20 mouse cellular contexts compared by ENCODE assay signal in the genomic region with DNA sequence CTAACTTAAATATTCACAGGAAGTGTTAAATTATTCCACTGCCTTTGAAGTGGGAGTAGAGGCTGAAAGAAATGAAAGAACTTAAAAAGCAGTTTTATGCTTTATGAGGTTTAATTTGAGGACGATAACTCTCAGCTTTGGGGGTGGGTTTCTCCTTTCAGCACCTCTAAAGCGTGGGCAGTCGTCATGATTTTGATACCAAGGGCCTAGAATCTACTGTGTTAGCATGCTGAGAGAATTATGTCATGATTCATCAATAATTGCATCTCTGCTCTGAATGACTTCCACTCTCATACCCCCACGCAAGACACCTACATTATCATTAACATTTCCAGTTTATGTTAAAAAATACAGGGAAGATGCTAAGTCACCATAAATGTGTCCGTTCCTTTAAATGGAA. TPM values are rescaled to one million over a fixed set of nuclear protein-coding genes. Genes with fewer than 3 reads are reported as not detected.
A peak's percentile ranks its signal among the peaks of the same experiment; 100 is the strongest.
DNase-seq lines count a peak whose midpoint lies in the region; ATAC-seq and TF ChIP-seq lines count a peak whose summit lies in the region.
"Had no signal": no experiment of that assay in that cellular context is flagged by ENCODE, and none has a peak within 500 bp of the region (broad histone marks: within the 10 kb centered on the region; RNA-seq: fewer than 3 reads in every experiment).

No protein-coding gene starts in this region.

- WGBS in liver, postnatal 0 days (ENCODE audit: insufficient replicate concordance): 74% methylated on average over 5 of the region's 5 CpGs

- H3K4me3 ChIP-seq in layer of hippocampus, adult 2 months: no peak overlapping the region
- H3K4me3 ChIP-seq in liver, postnatal 0 days (ENCODE audit: low read depth, low read length): no peak overlapping the region
- H3K4me3 ChIP-seq: embryonic facial prominence, embryonic 10.5 days; embryonic facial prominence, embryonic 12.5 days; forebrain, embryonic 13.5 days; forebrain, embryonic 15.5 days had no signal

- no peak for TF ChIP-seq EP300 in liver, postnatal 0 days (IDR thresholded peaks at IDR 0.05; ENCODE audit: low read depth)

- no peak overlapping the region for H3K4me2 ChIP-seq in liver, postnatal 0 days (ENCODE audit: low read depth, low read length)
- H3K4me2 ChIP-seq: embryonic facial prominence, embryonic 12.5 days; forebrain, embryonic 13.5 days; forebrain, embryonic 15.5 days had no signal

- no peak for TF ChIP-seq CTCF in layer of hippocampus, adult 2 months (conservative IDR thresholded peaks at IDR 0.05)
- no peak for TF ChIP-seq CTCF in liver, postnatal 0 days (IDR thresholded peaks at IDR 0.05; ENCODE audit: low read depth)

- no peaks in the 10 kb centered on the region for H3K27me3 ChIP-seq in liver, postnatal 0 days (ENCODE audit: insufficient read depth, low read length)
- H3K27me3 ChIP-seq: embryonic facial prominence, embryonic 12.5 days; forebrain, embryonic 13.5 days; forebrain, embryonic 15.5 days had no signal

- intact Hi-C loops in left cerebral cortex, postnatal 4 days (cut with DNase I): no loop called here

- no peaks in the 10 kb centered on the region; the same call in 1 of the 2 replicates for H3K9me3 ChIP-seq in liver, postnatal 0 days (ENCODE audit: low read length)
- H3K9me3 ChIP-seq: embryonic facial prominence, embryonic 10.5 days; embryonic facial prominence, embryonic 12.5 days; forebrain, embryonic 13.5 days; forebrain, embryonic 15.5 days had no signal

- peak overlapping the region; percentile 77 for H3K27ac ChIP-seq in layer of hippocampus, adult 2 months
- no peak overlapping the region for H3K27ac ChIP-seq in liver, postnatal 0 days (ENCODE audit: low read depth)
- H3K27ac ChIP-seq: embryonic facial prominence, embryonic 10.5 days; embryonic facial prominence, embryonic 12.5 days; forebrain, embryonic 13.5 days; forebrain, embryonic 15.5 days had no signal

- no peak for ATAC-seq in liver, postnatal 0 days
- ATAC-seq: forebrain, embryonic 13.5 days; forebrain, embryonic 15.5 days had no signal

- no peaks in the 10 kb centered on the region for H3K36me3 ChIP-seq in liver, postnatal 0 days (replicated peaks; ENCODE audit: insufficient read depth, low read length)
- H3K36me3 ChIP-seq: embryonic facial prominence, embryonic 10.5 days; embryonic facial prominence, embryonic 12.5 days; forebrain, embryonic 15.5 days had no signal

- DNase-seq in layer of hippocampus, adult 2 months (ENCODE audit: low spot score in 2 of 2): no peak
- DNase-seq in layer of hippocampus, adult 8-10 months (ENCODE audit: low spot score in 2 of 2): no peak
- DNase-seq in left cerebral cortex, adult 9 months (ENCODE audit: low spot score in 2 of 2): peak; percentile 19 to 55
- DNase-seq in left cerebral cortex, postnatal 4 days: no peak
- DNase-seq in right cerebral cortex, adult 2 months (ENCODE audit: low spot score in 2 of 2): peak; percentile 33 to 35
- no peak for DNase-seq in right cerebral cortex, postnatal 36 days (ENCODE audit: low spot score in 2 of 2)
- DNase-seq in telencephalon, adult 2 months (ENCODE audit: low read depth, low spot score): peak; percentile 77
- no peak for DNase-seq in liver, postnatal 0 days
- DNase-seq: adrenal gland, adult 2 months; adrenal gland, postnatal 10 days; adrenal gland, postnatal 25 days; cerebellum, adult 11-12 months; cerebellum, adult 2 months; cerebellum, adult 9-10 months; cerebellum, postnatal 10 days; cerebellum, postnatal 25 days had no signal

- no peak overlapping the region for H3K9ac ChIP-seq in liver, postnatal 0 days (replicated peaks)
- H3K9ac ChIP-seq: embryonic facial prominence, embryonic 12.5 days; forebrain, embryonic 13.5 days; forebrain, embryonic 15.5 days had no signal

- H3K4me1 ChIP-seq in liver, postnatal 0 days (ENCODE audit: insufficient read depth): no peaks in the 10 kb centered on the region
- H3K4me1 ChIP-seq: forebrain, embryonic 15.5 days had no signal

RNA-seq across cellular contexts. Expression of gene Farp1, which starts 37.3 kb away (rescaled TPM):
- total RNA-seq in layer of hippocampus, adult 2 months (2021): 100 to 1,000 TPM; 102 TPM
- 100 to 1,000 TPM; 110 to 121 (median 116) TPM for total RNA-seq in layer of hippocampus, adult 8-10 months (2022)
- total RNA-seq in left cerebral cortex, postnatal 4 days (2021): 100 to 1,000 TPM; 239 to 257 TPM
- polyA plus RNA-seq in liver, postnatal 0 days (2015; fragmentation: Nextera tagmentation; extraction: Ambion mirVana): 2.0 and 2.3 TPM in 2 replicates

Comparison
In these comparisons a context has a peak if more than half of its experiments do, and no peak if none do; other contexts are left out.
1. DNase-seq: peak in left cerebral cortex, adult 9 months (2 of 2), right cerebral cortex, adult 2 months (2 of 2) and telencephalon, adult 2 months (single experiment); none in layer of hippocampus, adult 2 months (0 of 2), layer of hippocampus, adult 8-10 months (0 of 2), left cerebral cortex, postnatal 4 days (single experiment), right cerebral cortex, postnatal 36 days (0 of 2) and liver, postnatal 0 days (single experiment).